Comparison of ENCODE assay signal across 32 mouse cellular contexts in the genomic region with DNA sequence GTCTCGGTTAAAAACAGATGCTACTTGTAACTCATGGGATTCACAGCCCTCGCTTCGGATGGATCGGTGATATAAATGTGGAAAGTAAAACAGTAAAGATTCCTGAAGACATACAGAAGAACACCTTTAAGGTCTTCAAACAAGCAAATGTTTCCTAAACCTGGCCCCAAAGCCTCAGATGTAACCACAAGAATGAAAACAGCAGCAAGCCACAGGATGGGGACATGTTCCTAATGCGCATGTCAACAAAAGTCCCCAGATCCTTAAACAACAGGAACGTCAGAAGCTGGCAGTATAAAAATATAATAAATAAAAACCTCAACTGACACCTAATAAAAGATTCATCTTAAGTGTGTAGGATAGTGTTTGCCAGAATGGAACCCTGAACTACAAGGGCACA.
A peak's percentile ranks its signal among the peaks of the same experiment; 100 is the strongest.
DNase-seq lines count a peak whose midpoint lies in the region; ATAC-seq and TF ChIP-seq lines count a peak whose summit lies in the region.
"Had no signal": no experiment of that assay in that cellular context is flagged by ENCODE, and none has a peak within 500 bp of the region (broad histone marks: within the 10 kb centered on the region; RNA-seq: fewer than 3 reads in every experiment).

No protein-coding gene starts in this region.

- peak; percentile 28 for DNase-seq in thymus, postnatal 0 days (ENCODE audit: low spot score)
- DNase-seq in thymus, postnatal 10 days (ENCODE audit: low spot score in 2 of 2): no peak
- DNase-seq in T-cell, adult 2 months (ENCODE audit: low spot score): peak; percentile 47
- DNase-seq in kidney, postnatal 14 days: no peak
- DNase-seq in lung, adult 2 months: no peak
- DNase-seq: adrenal gland, adult 8-10 months; adrenal gland, postnatal 25 days; B cell, adult 2 months; cerebellum, adult 11-12 months; cerebellum, adult 8-10 months; cerebellum, postnatal 10 days; cerebellum, postnatal 36 days; embryo, embryonic 11 days; gastrocnemius, postnatal 36 days; heart, postnatal 10 days; heart, postnatal 36 days had no signal

- 0 out of 2 replicates have a peak, but pooled peaks cover 5% of the 10 kb centered on the region for H3K36me3 ChIP-seq in midbrain, embryonic 13.5 days
- H3K36me3 ChIP-seq: embryonic facial prominence, embryonic 13.5 days; forebrain, embryonic 12.5 days; heart, embryonic 15.5 days; hindbrain, embryonic 13.5 days; intestine, embryonic 15.5 days had no signal

- WGBS in midbrain, embryonic 13.5 days: 93% methylated on average over 6 of the region's 6 CpGs
- 78% methylated on average over 6 of the region's 6 CpGs for WGBS in lung, adult 2 months

- no peaks in the 10 kb centered on the region for H3K4me1 ChIP-seq in midbrain, embryonic 13.5 days (replicated peaks)
- peaks cover 3% of the 10 kb centered on the region; the same call in 1 of the 2 replicates for H3K4me1 ChIP-seq in lung, adult 2 months (ENCODE audit: control insufficient read depth, insufficient read depth, low read length)
- H3K4me1 ChIP-seq: embryonic facial prominence, embryonic 10.5 days; forebrain, embryonic 12.5 days; forebrain, embryonic 15.5 days; heart, embryonic 15.5 days; hindbrain, embryonic 10.5 days; hindbrain, embryonic 13.5 days; intestine, embryonic 15.5 days had no signal

- no peak for TF ChIP-seq POLR2A in lung, adult 2 months (IDR thresholded peaks at IDR 0.05; ENCODE audit: borderline replicate concordance, extremely low read depth, low read depth, low read length)

- H3K4me2 ChIP-seq in midbrain, embryonic 13.5 days (replicated peaks): no peak overlapping the region
- H3K4me2 ChIP-seq: embryonic facial prominence, embryonic 13.5 days; forebrain, embryonic 12.5 days; forebrain, embryonic 15.5 days; heart, embryonic 12.5 days; heart, embryonic 15.5 days; hindbrain, embryonic 13.5 days; intestine, embryonic 15.5 days had no signal

- H3K9me3 ChIP-seq in midbrain, embryonic 13.5 days: no peaks in the 10 kb centered on the region
- H3K9me3 ChIP-seq: embryonic facial prominence, embryonic 10.5 days; embryonic facial prominence, embryonic 13.5 days; forebrain, embryonic 12.5 days; forebrain, embryonic 15.5 days; G1E; heart, embryonic 12.5 days; heart, embryonic 15.5 days; hindbrain, embryonic 10.5 days; hindbrain, embryonic 13.5 days; intestine, embryonic 15.5 days had no signal

- no peak overlapping the region for H3K4me3 ChIP-seq in midbrain, embryonic 13.5 days (replicated peaks)
- no peak overlapping the region for H3K4me3 ChIP-seq in lung, adult 2 months (replicated peaks; ENCODE audit: extremely low read depth, low read depth, low read length)
- H3K4me3 ChIP-seq: embryonic facial prominence, embryonic 10.5 days; embryonic facial prominence, embryonic 13.5 days; erythroblast, embryonic 14.5 days; forebrain, embryonic 12.5 days; forebrain, embryonic 15.5 days; heart, embryonic 12.5 days; heart, embryonic 15.5 days; hindbrain, embryonic 10.5 days; hindbrain, embryonic 13.5 days; intestine, embryonic 15.5 days had no signal

- no peak for TF ChIP-seq CTCF in lung, adult 2 months (IDR thresholded peaks at IDR 0.05; ENCODE audit: insufficient read depth, low read length)

- peak; percentile 94 for ATAC-seq in inflammation-experienced regulatory T-cells, adult 6 months
- no peak for ATAC-seq in midbrain, embryonic 13.5 days
- ATAC-seq: forebrain, embryonic 15.5 days; hindbrain, postnatal 0 days; intestine, embryonic 15.5 days; Patski had no signal

- no peak overlapping the region for H3K27ac ChIP-seq in midbrain, embryonic 13.5 days
- H3K27ac ChIP-seq: embryonic facial prominence, embryonic 10.5 days; embryonic facial prominence, embryonic 13.5 days; forebrain, embryonic 12.5 days; forebrain, embryonic 15.5 days; heart, embryonic 15.5 days; hindbrain, embryonic 10.5 days; hindbrain, embryonic 13.5 days; hindbrain, postnatal 0 days; intestine, embryonic 15.5 days had no signal

- H3K27me3 ChIP-seq in midbrain, embryonic 13.5 days: no peaks in the 10 kb centered on the region
- H3K27me3 ChIP-seq: CH12.LX; embryonic facial prominence, embryonic 13.5 days; forebrain, embryonic 12.5 days; forebrain, embryonic 15.5 days; heart, embryonic 12.5 days; heart, embryonic 15.5 days; hindbrain, embryonic 13.5 days; intestine, embryonic 15.5 days; Patski had no signal

- H3K9ac ChIP-seq in midbrain, embryonic 13.5 days (replicated peaks): no peak overlapping the region
- H3K9ac ChIP-seq: embryonic facial prominence, embryonic 13.5 days; forebrain, embryonic 12.5 days; forebrain, embryonic 15.5 days; heart, embryonic 12.5 days; heart, embryonic 15.5 days; hindbrain, embryonic 13.5 days; intestine, embryonic 15.5 days had no signal

Comparison
In these comparisons a context has a peak if more than half of its experiments do, and no peak if none do; other contexts are left out.
1. DNase-seq: peak in thymus, postnatal 0 days (single experiment) and T-cell, adult 2 months (single experiment); none in thymus, postnatal 10 days (0 of 2), kidney, postnatal 14 days (single experiment) and lung, adult 2 months (single experiment).